Mouse (Mus musculus): ENCODE measurements around the gene Hecw2. TPM values are rescaled to one million over a fixed set of nuclear protein-coding genes. Genes with fewer than 3 reads are reported as not detected.

The Hecw2 gene
- polyA plus RNA-seq, 1 experiment from 2014 or later: 3.0 TPM

GRCm38 (mm10) chr1:53843051-53843450, 351.9 kb downstream of the Hecw2 start:
- Histone ChIP-seq H3K27ac (ENCODE audit: low read depth, low read length) (no peak overlapping the region), H3K4me1 (ENCODE audit: control insufficient read depth, insufficient read depth, low read length) (no peaks in the 10 kb centered on the region; the same call in 1 of the 2 replicates), H3K9me3 (ENCODE audit: control insufficient read depth, low read length) (no peaks in the 10 kb centered on the region), H3K36me3 (ENCODE audit: control insufficient read depth, insufficient read depth, low read length) (no peaks in the 10 kb centered on the region), H3K9ac (ENCODE audit: low read length) (no peak overlapping the region), H3K4me3 (ENCODE audit: low read depth, low read length) (no peak overlapping the region), H3K4me2 (no peak overlapping the region), H3K27me3 (ENCODE audit: control insufficient read depth, insufficient read depth, low read length) (no peaks in the 10 kb centered on the region)
- ATAC-seq (ENCODE audit: low FRiP score): no peak
- no peak for DNase-seq (ENCODE audit: low spot score, missing footprints)
- WGBS: 82% methylated on average over 3 of the region's 3 CpGs

- no peak overlapping the region for H3K9ac ChIP-seq (ENCODE audit: low read length)
- no peaks in the 10 kb centered on the region for H3K9me3 ChIP-seq (ENCODE audit: control insufficient read depth, low read length)
- ATAC-seq (ENCODE audit: low FRiP score) (no peak), DNase-seq (ENCODE audit: low spot score, missing footprints) (no peak)
- no peak overlapping the region for H3K4me2 ChIP-seq
- H3K27ac ChIP-seq (ENCODE audit: low read depth, low read length): no peak overlapping the region
- H3K36me3 ChIP-seq (ENCODE audit: control insufficient read depth, insufficient read depth, low read length): no peaks in the 10 kb centered on the region
- 74% methylated on average over 4 of the region's 4 CpGs for WGBS
- H3K27me3 ChIP-seq (ENCODE audit: control insufficient read depth, insufficient read depth, low read length): no peaks in the 10 kb centered on the region
- H3K4me1 ChIP-seq (ENCODE audit: control insufficient read depth, insufficient read depth, low read length): no peaks in the 10 kb centered on the region; the same call in 1 of the 2 replicates
- H3K4me3 ChIP-seq (ENCODE audit: low read depth, low read length): no peak overlapping the region
Observed at GRCm38 (mm10) chr1:53841080-53841479, 353.9 kb downstream of the Hecw2 start.

- no peak overlapping the region for H3K27ac ChIP-seq (ENCODE audit: low read depth, low read length)
- 65% methylated on average over 2 of the region's 2 CpGs for WGBS
Observed at GRCm38 (mm10) chr1:53839392-53839791, 355.6 kb downstream of the Hecw2 start.

GRCm38 (mm10) chr1:53838182-53838859, 356.6 kb downstream of the Hecw2 start:
- no peak overlapping the region for H3K4me2 ChIP-seq
- H3K9me3 ChIP-seq (ENCODE audit: control insufficient read depth, low read length): no peaks in the 10 kb centered on the region
- H3K36me3 ChIP-seq (ENCODE audit: control insufficient read depth, insufficient read depth, low read length): no peaks in the 10 kb centered on the region
- no peak overlapping the region for H3K4me3 ChIP-seq (ENCODE audit: low read depth, low read length)
- WGBS: 92% methylated on average over 8 of the region's 8 CpGs
- H3K27ac ChIP-seq (ENCODE audit: low read depth, low read length): no peak overlapping the region
- DNase-seq (ENCODE audit: low spot score, missing footprints) (no peak), ATAC-seq (ENCODE audit: low FRiP score) (no peak)
- no peaks in the 10 kb centered on the region; the same call in 1 of the 2 replicates for H3K4me1 ChIP-seq (ENCODE audit: control insufficient read depth, insufficient read depth, low read length)
- no peaks in the 10 kb centered on the region for H3K27me3 ChIP-seq (ENCODE audit: control insufficient read depth, insufficient read depth, low read length)
- no peak overlapping the region for H3K9ac ChIP-seq (ENCODE audit: low read length)

More at GRCm38 (mm10) chr1:53839392-53839791, 355.6 kb downstream of the Hecw2 start:
- H3K27me3 ChIP-seq (ENCODE audit: control insufficient read depth, insufficient read depth, low read length): no peaks in the 10 kb centered on the region
- no peaks in the 10 kb centered on the region for H3K9me3 ChIP-seq (ENCODE audit: control insufficient read depth, low read length)
- no peak overlapping the region for H3K4me2 ChIP-seq
- DNase-seq (ENCODE audit: low spot score, missing footprints): no peak
- H3K4me1 ChIP-seq (ENCODE audit: control insufficient read depth, insufficient read depth, low read length): no peaks in the 10 kb centered on the region; the same call in 1 of the 2 replicates
- no peak for ATAC-seq (ENCODE audit: low FRiP score)
- no peak overlapping the region for H3K9ac ChIP-seq (ENCODE audit: low read length)
- H3K4me3 ChIP-seq (ENCODE audit: low read depth, low read length): no peak overlapping the region
- no peaks in the 10 kb centered on the region for H3K36me3 ChIP-seq (ENCODE audit: control insufficient read depth, insufficient read depth, low read length)

- no peaks in the 10 kb centered on the region; the same call in 1 of the 2 replicates for H3K27me3 ChIP-seq (ENCODE audit: control insufficient read depth, insufficient read depth, low read length)
Observed at GRCm38 (mm10) chr1:53830286-53830685, 364.7 kb downstream of the Hecw2 start.

GRCm38 (mm10) chr1:53829089-53829488, 365.9 kb downstream of the Hecw2 start:
- WGBS: 85% methylated on average over 9 of the region's 9 CpGs
- Histone ChIP-seq H3K4me3 (ENCODE audit: low read depth, low read length) (no peak overlapping the region), H3K36me3 (ENCODE audit: control insufficient read depth, insufficient read depth, low read length) (no peaks in the 10 kb centered on the region), H3K4me2 (no peak overlapping the region), H3K9me3 (ENCODE audit: control insufficient read depth, low read length) (no peaks in the 10 kb centered on the region), H3K27ac (ENCODE audit: low read depth, low read length) (no peak overlapping the region), H3K27me3 (ENCODE audit: control insufficient read depth, insufficient read depth, low read length) (no peaks in the 10 kb centered on the region; the same call in 1 of the 2 replicates), H3K4me1 (ENCODE audit: control insufficient read depth, insufficient read depth, low read length) (peaks cover 2% of the 10 kb centered on the region), H3K9ac (ENCODE audit: low read length) (no peak overlapping the region)
- DNase-seq (ENCODE audit: low spot score, missing footprints) (no peak), ATAC-seq (ENCODE audit: low FRiP score) (no peak)

More at GRCm38 (mm10) chr1:53830286-53830685, 364.7 kb downstream of the Hecw2 start:
- 92% methylated on average over 5 of the region's 5 CpGs for WGBS
- Histone ChIP-seq H3K4me1 (ENCODE audit: control insufficient read depth, insufficient read depth, low read length) (no peaks in the 10 kb centered on the region), H3K9ac (ENCODE audit: low read length) (no peak overlapping the region), H3K4me2 (no peak overlapping the region), H3K4me3 (ENCODE audit: low read depth, low read length) (no peak overlapping the region), H3K27ac (ENCODE audit: low read depth, low read length) (no peak overlapping the region), H3K9me3 (ENCODE audit: control insufficient read depth, low read length) (no peaks in the 10 kb centered on the region), H3K36me3 (ENCODE audit: control insufficient read depth, insufficient read depth, low read length) (no peaks in the 10 kb centered on the region)
- no peak for ATAC-seq (ENCODE audit: low FRiP score)
- DNase-seq (ENCODE audit: low spot score, missing footprints): no peak

GRCm38 (mm10) chr1:53824446-53825337, 370.3 kb downstream of the Hecw2 start:
- H3K4me2 ChIP-seq: no peak overlapping the region
- no peaks in the 10 kb centered on the region for H3K36me3 ChIP-seq (ENCODE audit: control insufficient read depth, insufficient read depth, low read length)
- no peak overlapping the region for H3K4me3 ChIP-seq (ENCODE audit: low read depth, low read length)
- peaks cover 11% of the 10 kb centered on the region for H3K4me1 ChIP-seq (ENCODE audit: control insufficient read depth, insufficient read depth, low read length)
- ATAC-seq (ENCODE audit: low FRiP score): no peak
- 72% methylated on average over 9 of the region's 9 CpGs for WGBS
- H3K27ac ChIP-seq (ENCODE audit: low read depth, low read length): no peak overlapping the region
- DNase-seq (ENCODE audit: low spot score, missing footprints): no peak
- H3K9ac ChIP-seq (ENCODE audit: low read length): no peak overlapping the region
- no peaks in the 10 kb centered on the region for H3K9me3 ChIP-seq (ENCODE audit: control insufficient read depth, low read length)
- H3K27me3 ChIP-seq (ENCODE audit: control insufficient read depth, insufficient read depth, low read length): no peaks in the 10 kb centered on the region; the same call in 1 of the 2 replicates

GRCm38 (mm10) chr1:53823687-53824445, 371.1 kb downstream of the Hecw2 start:
- 3% methylated on average over 10 of the region's 10 CpGs for WGBS
- ATAC-seq (ENCODE audit: low FRiP score) (peak; percentile 96), DNase-seq (ENCODE audit: low spot score, missing footprints) (peak; percentile 91)
- Histone ChIP-seq H3K27me3 (ENCODE audit: control insufficient read depth, insufficient read depth, low read length) (no peaks in the 10 kb centered on the region; the same call in 1 of the 2 replicates), H3K4me3 (ENCODE audit: low read depth, low read length) (no peak overlapping the region), H3K4me1 (ENCODE audit: control insufficient read depth, insufficient read depth, low read length) (peaks cover 11% of the 10 kb centered on the region), H3K9ac (ENCODE audit: low read length) (peak overlapping the region; percentile 7; the same call in 1 of the 2 replicates), H3K27ac (ENCODE audit: low read depth, low read length) (no peak overlapping the region), H3K9me3 (ENCODE audit: control insufficient read depth, low read length) (no peaks in the 10 kb centered on the region), H3K4me2 (peak overlapping the region; percentile 20; the same call in 1 of the 2 replicates), H3K36me3 (ENCODE audit: control insufficient read depth, insufficient read depth, low read length) (no peaks in the 10 kb centered on the region)
